Mouse (Mus musculus): ENCODE data around the gene Nfix.

The Nfix gene

GRCm38 (mm10) chr8:84664566-84665384 lies 135.4 kb downstream of the Nfix start:
- DNase-seq (ENCODE audit: low read depth): peak; percentile 78

DNA sequence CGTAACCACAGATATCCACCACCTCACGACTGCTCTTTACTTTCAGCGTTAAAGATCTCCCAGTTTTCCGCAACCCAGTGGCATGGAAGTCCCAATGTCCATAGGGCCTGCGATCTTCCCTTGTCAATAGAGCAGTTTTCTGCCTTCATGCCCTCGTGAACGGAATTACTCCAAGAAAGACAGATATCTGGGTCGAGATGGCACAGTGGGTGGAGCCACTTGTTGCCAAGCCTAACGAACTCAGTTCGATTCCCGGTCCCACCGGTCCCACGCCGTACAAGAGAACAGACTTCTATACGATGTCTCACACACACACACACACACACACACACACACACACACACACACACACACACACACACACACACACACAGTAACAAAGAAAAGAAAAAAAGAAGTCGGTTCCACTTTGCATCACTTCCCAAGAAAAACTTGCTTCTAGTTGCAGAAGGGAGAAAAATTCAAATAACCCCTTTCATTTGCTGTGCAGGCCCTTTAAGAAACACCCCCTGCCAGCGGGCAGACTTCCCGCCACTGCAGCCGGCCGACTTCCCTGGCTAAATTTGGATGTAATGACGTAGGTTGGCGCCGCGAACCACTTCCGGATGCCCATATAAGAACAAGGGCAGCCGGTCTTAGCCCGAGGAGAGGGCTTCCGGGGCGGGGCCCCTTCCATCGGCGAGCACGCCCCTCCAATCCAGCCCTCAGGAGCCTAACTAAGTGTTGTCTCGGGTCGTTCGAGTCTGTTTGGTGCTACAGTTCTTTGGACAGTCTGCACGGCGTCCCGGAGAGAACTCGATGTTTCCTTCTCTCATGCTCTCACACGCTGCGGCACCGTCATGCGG lies 136.4 kb downstream of the Nfix start:
- DNase-seq (ENCODE audit: low read depth): peak; percentile 89

GRCm38 (mm10) chr8:84662581-84663065 lies 137.5 kb downstream of the Nfix start, which contains the start of gene Ier2:
Ier2 (minus strand) TSS chr8:84662852.
- peak; percentile 97 for DNase-seq (ENCODE audit: low read depth)

GRCm38 (mm10) chr8:84661961-84662571 lies 138.1 kb downstream of the Nfix start:
- DNase-seq (ENCODE audit: low read depth): no peak

DNA sequence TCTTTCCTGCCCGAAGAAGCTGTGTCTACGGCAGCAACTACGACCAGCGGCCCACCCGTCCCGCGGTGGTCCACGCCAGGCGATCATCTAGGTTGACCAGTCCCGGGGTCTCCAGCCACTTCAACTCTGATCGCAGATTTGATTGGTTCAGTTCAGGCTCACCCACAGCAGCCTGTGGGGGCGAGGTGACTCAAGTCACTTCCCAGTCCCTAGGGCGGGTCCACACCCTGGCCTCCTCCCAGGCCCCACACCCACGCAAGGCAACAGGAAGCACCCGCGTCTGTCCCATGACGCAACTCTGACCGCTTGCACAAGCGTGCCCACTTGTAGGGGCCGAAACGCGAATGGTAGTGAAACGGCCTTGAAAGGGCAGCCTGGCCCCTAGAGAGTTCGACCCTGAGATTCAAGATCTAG lies 138.7 kb downstream of the Nfix start:
- DNase-seq (ENCODE audit: low read depth): peak; percentile 82

DNA sequence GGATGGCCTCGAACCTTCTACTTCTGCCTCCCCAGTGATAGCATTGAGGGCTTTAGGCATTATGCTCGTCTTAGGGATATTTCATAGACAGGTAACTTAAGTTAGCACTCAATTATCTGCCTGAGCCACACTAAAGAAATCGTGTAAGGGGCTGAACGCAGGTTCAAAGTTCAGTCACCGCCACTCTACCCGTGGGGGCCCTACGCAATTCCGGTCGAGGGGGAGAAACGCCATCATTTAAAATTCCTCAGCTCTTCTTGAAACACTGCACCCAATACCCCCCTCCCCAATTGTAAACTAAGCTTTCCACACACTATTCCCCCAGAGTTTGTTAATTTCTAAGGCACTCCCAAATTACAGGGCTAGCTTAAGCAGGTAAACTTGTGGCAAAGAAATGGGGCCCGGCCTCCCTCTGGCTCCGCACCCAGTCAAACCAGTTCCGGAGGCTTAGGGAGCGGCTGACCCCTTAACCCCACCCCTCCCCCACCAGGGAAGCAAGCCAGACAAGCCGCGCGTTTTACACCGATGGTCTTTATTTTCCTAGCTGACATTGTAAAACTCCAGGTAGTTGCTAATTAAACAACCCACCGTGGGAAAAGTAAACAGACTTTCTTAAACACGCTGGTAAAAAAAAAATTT lies 139.2 kb downstream of the Nfix start:
- DNase-seq (ENCODE audit: low read depth): peak; percentile 68

GRCm38 (mm10) chr8:84659936-84660818 lies 140.0 kb downstream of the Nfix start:
- DNase-seq (ENCODE audit: low read depth): peak; percentile 88

DNA sequence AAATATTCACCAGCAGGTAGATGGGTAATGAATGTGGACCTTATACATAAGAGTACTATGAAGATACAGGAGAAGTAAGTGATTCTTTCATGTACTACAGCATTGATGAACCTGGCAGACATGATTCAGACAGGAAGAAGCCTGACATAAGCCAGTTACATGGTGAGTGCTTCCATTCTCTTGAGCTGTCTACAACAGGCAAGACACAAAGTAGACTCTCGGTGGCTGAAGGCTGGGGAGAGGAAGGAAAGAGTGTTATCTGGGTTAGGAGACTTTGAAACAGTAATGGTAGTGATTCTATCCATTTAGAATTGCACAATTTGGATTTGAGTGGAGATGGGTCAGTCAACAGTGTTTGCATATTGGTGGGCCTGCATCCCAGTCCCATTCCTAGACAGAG lies 141.2 kb downstream of the Nfix start:
- peak; percentile 50 for DNase-seq (ENCODE audit: low read depth)

GRCm38 (mm10) chr8:84657680-84658079 lies 142.5 kb downstream of the Nfix start:
- DNase-seq (ENCODE audit: low read depth): peak; percentile 23

DNA sequence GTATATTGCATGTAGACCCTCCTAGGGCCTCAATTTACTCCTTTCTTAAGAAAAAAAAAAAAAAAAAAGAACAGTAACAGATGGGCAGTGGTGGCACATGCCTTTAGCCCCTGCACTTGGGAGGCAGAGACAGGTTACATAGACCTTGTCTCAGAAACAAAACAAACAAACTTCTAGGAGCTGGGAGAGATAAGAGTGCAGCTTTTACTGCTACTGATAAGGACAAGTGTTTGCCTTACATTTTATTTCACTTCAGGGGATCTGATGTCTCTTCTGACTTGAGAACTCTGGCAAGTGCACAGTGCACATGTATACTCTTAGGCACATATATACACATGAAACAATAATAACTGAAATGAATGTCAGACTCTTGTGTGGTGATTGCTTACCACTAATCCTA lies 142.9 kb downstream of the Nfix start:
- peak; percentile 32 for DNase-seq (ENCODE audit: low read depth)

DNA sequence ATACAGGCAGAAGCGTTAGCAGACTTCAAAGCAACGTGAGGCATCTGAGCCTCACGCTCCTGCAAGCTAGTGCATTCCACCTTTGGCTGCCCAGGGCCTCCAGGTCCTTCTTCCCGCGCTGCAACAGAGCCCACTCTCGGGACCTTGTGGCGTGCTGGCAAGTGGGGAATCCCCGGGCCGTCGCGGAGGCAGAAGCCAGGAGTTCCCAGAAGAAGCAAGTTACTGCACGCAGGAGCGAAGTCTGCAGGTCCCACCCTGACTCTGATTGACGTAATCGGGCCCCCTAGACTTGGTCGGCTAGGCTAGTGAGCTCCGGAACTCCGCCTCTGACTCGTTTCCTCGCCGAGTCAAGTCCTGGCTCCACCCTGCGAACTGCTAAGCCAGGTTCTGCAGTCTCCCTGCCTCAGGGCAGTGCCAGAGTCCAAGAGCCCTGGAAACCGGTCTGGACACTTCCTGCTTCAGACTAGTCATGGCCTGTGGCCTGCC lies 143.5 kb downstream of the Nfix start:
- DNase-seq (ENCODE audit: low read depth): peak; percentile 81

GRCm38 (mm10) chr8:84656191-84656525 lies 144.0 kb downstream of the Nfix start:
- no peak for DNase-seq (ENCODE audit: low read depth)

- DNase-seq (ENCODE audit: low read depth): peak; percentile 40
These were observed 144.6 kb downstream of the Nfix start for GRCm38 (mm10) chr8:84655336-84656190.

GRCm38 (mm10) chr8:84654597-84654996 lies 145.5 kb downstream of the Nfix start:
- DNase-seq (ENCODE audit: low read depth): peak; percentile 37

GRCm38 (mm10) chr8:84653092-84653631 lies 147.0 kb downstream of the Nfix start:
- no peak for DNase-seq (ENCODE audit: low read depth)

- DNase-seq (ENCODE audit: low read depth): no peak
These were observed 149.9 kb downstream of the Nfix start for GRCm38 (mm10) chr8:84650213-84650612.

All from naive thymus-derived CD4-positive, alpha-beta T cell, adult 2 months (primary cell).